Mouse (Mus musculus): ENCODE data around the gene Sec16b.

The Sec16b gene

GRCm38 (mm10) chr1:157558145-157558544, 51.6 kb downstream of the Sec16b start:
- no peak for DNase-seq (ENCODE audit: low read depth)

DNA sequence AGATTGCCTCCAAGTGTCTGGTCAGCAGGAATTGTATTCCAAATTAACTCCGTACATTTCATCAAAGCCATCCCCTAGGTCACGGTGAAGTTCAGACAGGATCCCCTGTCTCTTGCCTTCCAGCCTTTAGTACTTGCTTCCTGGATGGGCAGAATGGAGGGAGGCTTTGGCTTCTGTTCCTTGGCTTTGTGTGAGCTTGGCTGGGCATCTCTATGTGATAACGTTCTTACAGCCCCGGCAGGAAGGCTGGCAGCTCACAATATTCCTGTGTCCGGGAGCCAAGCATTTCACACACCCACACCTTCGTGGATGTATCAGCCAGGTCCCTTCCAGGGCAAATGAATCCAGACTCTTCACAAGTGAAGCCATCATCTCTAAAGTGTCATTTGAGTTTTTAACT, 53.5 kb downstream of the Sec16b start:
- DNase-seq (ENCODE audit: low read depth) = no peak

DNA sequence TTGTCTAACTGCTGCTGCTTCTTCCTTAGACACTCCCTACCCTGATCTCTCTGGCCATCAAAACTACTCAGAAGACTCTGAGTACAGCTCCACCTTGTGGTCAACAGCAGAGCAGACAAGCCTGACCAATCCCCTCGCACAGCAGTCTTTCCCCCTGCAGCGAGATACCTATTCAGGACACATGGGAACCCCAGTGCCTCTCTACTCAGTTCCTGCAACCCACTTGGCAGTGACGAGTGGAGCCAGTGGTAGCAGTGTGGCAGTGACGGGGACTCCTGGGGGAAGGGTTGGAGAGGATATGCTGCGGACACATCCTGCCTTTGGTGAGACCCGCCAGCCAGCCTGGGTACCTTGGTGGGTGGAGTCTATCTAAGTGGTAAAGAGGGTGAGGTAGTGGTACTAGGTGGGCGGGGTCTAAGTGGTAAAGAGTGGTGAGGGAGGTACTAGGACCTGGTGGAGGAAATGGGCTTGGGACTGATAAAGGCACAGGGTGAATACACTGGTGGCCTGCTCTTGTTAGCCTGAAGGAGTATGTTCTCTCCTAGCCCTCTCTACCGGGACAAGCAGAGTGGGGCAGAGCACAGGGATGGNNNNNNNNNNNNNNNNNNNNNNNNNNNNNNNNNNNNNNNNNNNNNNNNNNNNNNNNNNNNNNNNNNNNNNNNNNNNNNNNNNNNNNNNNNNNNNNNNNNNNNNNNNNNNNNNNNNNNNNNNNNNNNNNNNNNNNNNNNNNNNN, 54.3 kb downstream of the Sec16b start:
- peak; percentile 11 for DNase-seq (ENCODE audit: low read depth)

- no peak for DNase-seq (ENCODE audit: low read depth)
Observed at GRCm38 (mm10) chr1:157567819-157568218, 61.3 kb downstream of the Sec16b start.

- no peak for DNase-seq (ENCODE audit: low read depth)
Observed at GRCm38 (mm10) chr1:157569263-157570090, 62.9 kb downstream of the Sec16b start.

DNA sequence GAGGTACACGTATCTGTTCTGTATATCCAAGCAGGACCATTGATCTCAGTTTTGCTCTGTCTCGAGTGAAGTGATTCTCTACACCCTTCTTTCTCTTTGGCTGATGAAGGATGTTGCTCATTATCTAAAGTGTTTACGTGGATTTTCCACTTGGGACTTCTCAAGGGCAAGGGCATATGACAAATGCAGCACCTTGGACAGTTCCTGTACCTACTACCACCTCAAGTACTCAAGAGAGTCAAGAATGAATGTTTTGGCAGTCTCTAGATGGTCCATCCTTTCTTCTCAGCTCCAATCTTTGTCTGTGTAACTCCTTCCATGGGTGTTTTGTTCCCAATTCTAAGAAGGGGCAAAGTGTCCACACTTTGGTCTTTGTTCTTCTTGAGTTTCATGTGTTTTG, 68.8 kb downstream of the Sec16b start:
- DNase-seq (ENCODE audit: low read depth) = no peak

DNA sequence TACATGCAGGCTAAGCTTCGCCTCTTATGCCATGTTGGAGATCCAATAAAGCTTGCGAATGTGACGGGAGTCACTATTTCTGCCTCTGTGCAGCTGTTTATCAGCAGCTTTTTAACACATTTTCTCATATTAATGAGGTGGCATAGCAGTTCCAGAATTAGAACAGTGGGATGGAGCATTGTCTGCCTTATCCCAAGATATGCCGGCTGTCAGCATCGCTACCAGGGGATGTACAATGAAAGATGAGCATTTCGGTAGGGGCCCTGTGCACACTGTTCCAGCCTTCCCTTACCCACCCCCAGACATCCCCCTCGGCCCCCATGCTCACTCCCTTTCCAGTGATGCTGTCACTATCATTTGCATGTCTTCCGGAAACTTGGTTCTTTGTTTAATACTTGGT, 71.8 kb downstream of the Sec16b start:
- no peak for DNase-seq (ENCODE audit: low read depth)

DNA sequence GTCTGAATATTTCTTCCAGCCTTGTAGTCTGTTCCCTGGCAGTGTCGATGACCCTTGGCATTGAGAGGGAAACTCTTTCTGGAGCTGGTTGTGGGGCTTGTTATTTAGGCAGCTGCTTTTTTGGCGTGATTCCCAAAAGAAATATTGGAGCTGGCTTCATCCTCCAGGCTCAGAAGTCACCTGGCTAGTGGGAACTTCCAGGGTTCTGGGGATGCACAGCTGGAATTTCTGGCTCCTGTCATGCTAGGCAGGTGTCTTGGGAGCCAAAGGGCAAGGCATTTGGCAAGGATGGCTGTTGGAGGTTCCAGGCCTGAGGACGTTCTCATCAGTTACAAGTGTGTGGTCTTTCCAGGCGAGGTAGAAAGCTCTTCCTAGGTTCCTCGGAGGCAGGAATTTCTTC, 80.0 kb downstream of the Sec16b start:
- DNase-seq (ENCODE audit: low read depth) = no peak

GRCm38 (mm10) chr1:157592039-157592438, 85.5 kb downstream of the Sec16b start:
- no peak for DNase-seq (ENCODE audit: low read depth)

GRCm38 (mm10) chr1:157594561-157594960, 88.0 kb downstream of the Sec16b start:
- no peak for DNase-seq (ENCODE audit: low read depth)

- no peak for DNase-seq (ENCODE audit: low read depth)
Observed at GRCm38 (mm10) chr1:157595165-157595564, 88.6 kb downstream of the Sec16b start.

DNA sequence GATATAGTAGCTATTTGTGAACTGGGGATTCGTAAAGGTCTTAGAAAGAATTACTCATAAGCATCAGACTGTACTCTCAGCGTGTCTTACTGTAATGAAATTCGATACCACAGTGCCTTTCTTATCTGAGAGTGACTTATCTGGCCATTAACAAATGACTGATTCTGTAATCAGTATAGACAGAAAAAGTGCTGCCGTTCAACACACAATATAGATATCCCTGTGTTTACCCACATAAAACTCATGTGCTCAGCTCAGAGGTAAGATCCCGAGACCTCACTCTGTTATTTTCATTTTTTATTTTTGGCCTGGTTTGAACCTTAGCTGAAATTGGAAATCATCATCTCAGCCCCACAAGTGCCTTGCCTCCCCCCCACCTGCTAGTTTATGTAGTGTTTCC, 98.0 kb downstream of the Sec16b start:
- DNase-seq (ENCODE audit: low read depth) = no peak
